Mouse (Mus musculus) urinary bladder, postnatal 14 days (tissue): ENCODE results near the gene Ctcfl.

ENCODE experiments used
- DNase-seq: peaks from one replicate; pipeline ENCODE4 v3.0.0; 2021; ENCODE audit warnings: low spot score

Ctcfl gene

DNA sequence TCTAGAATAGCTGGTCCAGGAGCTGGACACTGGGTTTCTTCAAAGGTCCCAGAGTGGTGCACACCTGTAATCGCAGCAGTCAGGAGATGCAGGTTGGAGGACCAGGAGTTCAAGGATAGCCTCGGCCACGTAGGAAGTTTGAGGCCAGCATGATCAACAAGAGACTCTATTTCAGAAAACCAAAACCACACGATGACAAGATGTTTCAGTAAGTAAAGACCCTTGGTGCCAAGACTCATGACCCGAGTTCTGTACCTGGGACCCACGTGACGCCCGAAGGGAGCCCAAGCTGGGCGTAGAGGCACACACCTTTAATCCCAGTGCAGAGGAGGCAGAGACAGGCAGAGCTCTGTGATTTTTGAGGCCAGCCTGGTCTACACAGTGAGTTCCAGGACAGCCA, 36.2 kb downstream of the Ctcfl start:
- DNase-seq: no peak

DNA sequence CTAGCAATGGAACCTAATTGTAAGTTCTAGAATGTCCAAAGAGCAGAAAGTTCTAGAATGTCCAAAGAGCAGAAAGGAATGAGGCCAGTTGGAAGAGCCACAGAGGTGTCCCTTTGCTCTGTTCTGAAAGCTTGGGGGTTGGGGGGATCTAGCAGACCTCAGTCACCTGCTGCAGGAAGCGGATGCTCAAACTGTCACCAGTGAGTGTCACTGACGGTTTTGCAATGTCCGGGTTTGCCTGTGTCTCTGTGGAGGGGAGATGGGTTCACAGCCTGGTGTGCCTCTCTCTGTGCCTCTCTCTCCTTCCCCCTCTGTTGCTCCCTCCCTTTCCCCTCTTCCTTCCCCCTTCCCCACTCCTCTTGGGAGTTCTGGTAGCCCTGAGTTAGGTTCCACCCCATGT, 36.6 kb downstream of the Ctcfl start:
- no peak for DNase-seq

DNA sequence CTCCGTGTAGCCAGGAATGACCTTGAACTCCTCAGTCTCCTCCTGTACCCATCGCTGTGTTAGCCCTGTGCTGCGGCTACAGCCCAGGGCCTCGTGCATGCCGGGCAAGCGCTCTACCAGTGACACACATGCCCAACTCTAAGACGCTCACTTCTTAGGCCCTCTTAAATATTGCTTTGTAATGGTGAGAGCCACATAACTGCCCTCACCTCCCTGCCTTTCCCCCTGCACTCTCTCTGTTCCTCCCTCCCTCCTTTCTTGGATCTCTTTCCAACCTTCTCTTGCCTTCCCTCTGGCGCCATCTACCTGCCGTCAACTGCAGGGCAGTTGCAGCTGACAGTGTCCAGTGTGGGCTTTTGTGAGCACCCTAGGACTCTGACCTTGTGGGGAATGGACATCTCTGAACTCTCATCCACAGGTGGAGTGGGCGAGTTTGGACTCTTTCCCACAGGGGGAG, 38.5 kb downstream of the Ctcfl start:
- DNase-seq: peak; percentile 83

DNA sequence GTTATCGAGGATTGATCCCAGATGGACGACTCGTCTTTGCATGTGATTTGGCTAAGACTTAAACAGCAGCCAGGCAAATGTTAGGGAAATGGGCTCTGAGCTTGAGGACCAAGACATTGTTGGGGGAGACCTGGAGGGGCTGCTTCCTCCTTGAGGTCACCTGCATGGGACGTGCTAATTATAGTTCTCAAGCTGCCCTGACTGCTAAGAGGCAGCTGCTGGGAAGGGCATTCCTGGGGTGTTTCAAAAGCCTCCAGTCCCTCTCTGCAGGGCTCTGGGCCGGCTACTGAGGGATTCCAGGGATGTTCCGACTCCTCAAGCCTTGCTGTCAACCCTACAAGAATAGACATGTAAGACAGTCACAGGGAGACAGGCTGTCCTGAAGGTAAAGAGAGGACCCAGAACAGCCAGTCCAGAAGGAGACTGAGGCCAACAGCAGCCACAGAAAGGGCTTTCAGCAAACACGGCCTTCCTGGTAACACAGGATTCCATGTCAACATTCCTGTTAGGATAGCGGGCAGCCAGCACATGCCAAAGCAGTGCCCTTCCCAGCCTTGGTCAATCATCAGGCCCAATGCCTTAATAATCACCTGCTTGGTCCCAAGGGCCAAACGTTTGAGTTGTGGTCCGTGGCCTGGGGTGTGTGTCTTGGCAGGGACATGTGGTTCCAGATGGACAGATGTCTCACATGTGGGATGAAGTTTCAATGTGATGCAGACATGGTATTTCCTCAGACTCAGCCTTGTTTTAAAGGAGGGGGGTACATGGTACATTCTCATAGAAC, 39.4 kb downstream of the Ctcfl start:
- no peak for DNase-seq

DNA sequence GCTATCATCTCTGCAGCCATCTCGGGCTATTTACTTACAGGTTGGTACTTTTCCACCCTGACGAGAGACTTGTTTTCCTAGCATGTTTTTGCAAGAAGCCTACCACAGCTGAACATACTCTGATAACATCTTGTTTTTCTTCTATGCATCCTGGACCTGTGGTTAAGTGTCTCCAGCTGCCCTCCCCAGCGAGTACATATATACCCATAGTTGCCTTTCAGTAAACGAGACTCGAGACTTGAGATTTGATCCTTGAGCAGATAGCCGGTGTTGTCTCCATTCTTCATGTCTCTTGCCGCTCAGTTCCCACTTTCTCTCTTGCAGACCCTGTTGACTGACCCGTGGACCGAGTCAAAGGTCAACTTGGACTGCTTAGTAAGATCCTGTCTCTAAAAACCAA, 42.4 kb downstream of the Ctcfl start:
- DNase-seq: no peak

DNA sequence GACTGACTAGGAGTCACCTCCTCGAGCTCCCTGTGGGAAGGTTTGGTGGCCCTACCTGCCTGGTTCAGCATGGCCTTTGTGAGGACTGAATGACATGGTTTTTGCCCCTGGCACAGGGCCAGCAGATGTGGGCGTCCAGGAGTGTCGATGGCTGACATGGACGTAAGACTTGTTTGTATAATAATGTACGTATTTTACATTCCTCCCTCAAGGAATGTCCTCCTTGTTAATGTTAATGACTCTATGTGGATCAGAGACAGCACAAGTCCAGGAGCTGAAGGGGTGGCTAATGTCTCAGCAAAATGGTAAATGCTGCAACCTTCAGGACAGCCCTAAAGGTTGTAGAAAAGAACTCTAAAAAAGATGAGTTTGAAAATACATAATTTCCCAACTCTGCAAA, 45.7 kb downstream of the Ctcfl start:
- no peak for DNase-seq

DNA sequence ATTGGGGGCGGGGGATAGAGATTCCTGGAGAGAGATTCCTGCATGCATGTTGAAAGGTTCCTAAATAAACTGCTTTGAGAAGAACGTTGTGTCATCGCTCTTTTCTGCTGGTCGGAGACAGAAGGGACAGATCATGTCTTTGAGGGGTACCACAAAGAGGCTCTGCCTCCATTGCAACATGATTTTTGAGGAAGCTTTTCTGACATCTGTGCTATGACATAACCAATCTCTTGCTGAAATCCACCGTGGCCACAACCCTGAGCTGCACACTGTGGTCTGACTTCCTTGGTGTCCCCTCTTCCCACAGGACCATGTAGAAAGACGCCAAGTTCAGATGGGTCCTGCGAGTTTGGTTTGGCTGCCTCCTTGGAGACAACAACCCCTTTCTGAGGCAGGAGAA, 46.4 kb downstream of the Ctcfl start:
- no peak for DNase-seq

DNA sequence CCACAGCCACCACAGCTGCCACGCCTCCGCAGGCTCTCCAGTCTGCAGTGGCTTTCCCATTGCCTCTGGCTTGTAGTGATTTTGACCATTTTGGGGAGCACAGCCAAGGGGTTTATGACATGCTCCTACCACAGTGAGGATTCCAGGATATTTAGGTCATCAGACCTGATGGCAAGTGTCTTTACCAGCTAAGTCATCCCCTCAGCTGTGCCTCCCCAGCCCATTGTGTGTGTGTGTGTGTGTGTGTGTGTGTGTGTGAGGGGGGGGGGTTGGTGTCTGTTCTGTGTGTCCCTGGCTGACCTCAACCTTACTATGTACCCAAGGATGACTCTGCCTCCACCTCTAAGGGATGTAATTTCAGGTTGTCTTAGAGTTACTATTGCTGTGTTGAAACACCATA, 54.5 kb downstream of the Ctcfl start:
- DNase-seq: no peak

DNA sequence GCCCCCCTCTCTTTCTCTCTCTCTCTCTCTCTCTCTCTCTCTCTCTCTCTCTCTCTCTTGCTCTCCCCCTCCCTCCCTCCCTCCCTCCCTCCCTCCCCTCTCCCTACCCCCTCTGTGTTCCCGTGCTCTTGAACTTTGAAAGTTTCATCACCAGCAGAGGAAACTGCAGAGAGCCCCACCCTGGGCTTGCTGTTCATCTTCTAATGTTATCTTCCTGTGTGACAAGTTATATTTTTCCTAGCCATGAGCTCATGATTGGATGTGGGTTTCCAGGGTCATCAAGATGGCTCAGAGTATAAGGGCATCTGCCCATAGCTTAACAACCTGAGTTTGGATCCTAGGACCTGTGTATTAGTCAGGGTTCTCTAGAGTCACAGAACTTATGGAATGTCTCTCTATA, 56.1 kb downstream of the Ctcfl start:
- DNase-seq: no peak

DNA sequence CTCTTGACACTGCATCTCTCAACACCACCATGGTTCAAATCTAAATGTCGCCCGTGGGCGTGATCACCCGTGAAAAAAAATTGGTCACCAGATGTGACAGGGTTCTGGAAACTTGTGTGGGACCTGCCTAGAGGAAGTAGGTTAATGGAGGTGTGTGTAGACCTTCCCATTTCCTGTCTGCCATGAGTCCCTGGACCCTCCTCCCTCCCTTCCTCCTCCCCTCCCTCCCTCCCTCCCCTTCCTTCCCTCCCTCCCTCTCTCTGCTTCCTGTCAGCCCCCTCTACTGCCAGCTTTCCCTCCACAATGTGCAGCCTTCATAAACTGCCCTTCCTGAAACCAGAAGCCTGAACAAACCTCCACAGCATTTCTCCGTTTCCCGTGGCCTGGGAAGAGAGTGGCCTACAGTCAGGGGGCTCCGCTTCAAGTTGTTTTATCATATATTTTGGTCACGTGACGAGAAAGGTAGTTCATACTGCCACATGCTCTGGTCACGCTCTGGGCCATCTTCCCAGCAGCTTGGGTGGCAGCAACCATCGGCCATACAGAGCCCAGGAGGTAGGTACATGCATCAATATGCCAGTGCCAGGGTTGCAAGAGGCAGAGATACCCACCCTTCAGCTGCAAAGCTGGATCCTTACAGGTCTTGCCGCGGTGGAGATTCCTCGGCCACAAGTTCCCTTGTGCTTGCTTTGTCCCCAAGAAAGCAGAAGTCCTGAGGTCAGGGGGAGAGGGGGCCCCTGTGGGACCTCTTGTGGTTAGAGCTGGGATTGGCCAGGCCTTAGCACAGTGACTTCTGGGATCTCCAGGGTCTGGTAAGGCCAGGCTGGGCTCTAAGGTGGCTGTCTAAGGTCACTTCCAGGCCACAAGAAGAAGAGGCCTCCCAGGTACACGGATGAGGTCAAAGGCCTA, 57.6 kb downstream of the Ctcfl start:
- no peak for DNase-seq

DNA sequence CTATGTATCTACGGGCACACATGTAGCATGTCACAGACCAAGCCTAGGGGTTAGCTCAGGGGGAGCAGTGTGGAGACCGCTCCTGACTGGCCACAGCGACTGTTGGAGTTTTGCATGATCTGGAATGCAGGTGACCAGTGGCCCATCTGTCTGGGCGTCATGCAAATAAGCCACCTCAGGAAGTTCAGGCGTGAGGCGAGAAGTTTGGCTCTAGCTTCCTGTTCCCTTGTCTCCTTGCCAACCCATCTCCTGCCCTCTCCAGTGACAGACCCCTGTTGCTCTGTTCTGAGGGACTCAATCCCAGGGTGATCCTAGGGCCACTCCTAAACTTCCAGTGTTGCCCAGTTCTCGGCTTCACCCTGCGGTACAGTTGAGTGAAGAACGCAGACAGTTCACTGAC, 58.9 kb downstream of the Ctcfl start:
- DNase-seq: no peak

DNA sequence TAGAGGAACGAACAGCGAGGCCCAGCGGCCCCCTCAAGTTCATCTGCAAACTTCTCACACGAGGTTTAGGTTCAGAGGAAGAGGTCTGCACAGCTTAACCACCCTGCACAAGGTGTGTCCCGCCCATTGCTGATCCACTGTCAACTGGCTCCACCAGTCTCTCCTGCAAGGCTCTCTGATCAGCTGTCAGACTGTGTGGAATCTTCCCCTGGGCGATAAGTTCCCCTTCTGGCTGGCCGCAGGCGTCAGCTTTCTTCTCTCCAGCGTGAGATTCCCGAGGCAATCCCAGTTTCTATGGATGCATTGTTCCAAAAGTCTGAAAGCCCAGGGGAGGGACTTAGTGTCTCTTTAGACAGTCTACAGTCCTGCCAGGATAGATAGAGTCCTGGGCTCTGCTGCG, 61.1 kb downstream of the Ctcfl start:
- no peak for DNase-seq

DNA sequence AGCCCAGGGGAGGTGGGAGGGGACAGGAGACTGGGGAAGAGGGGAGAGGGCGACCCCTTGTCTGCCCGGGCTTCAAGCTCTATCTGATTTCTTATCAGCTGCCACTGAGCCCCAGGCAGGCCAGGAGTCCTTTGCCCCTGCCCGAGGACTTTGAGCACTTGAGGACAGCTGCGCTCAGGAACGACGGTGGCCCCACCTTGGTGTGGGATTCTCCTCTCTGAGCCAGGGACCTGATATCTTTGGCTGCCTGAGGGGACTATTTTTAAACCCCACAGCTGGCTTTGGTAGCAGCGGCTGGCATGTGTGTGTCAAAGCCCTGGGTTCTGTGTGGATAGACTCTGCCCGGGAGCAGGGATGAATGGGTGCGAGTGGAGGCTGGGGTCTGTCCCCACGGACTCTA, 61.7 kb downstream of the Ctcfl start:
- DNase-seq: no peak

DNA sequence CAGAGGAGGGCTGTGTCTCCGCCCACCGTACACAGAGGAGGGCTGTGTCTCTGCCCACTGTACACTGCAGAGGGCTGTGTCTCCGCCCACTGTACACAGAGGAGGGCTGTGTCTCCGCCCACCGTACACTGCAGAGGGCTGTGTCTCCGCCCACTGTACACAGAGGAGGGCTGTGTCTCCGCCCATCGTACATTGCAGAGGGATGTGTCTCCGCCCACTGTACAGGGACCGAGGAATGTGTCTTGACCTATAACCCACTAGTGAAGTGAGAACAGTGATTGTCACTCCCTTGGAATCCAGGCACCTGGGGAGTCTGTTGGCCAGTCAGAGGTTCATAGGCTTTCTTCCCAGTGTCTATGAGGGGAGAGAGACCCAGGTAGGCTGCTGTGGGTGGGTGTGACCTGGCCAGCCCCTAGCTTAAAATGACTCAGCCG, 62.4 kb downstream of the Ctcfl start:
- DNase-seq: no peak

DNA sequence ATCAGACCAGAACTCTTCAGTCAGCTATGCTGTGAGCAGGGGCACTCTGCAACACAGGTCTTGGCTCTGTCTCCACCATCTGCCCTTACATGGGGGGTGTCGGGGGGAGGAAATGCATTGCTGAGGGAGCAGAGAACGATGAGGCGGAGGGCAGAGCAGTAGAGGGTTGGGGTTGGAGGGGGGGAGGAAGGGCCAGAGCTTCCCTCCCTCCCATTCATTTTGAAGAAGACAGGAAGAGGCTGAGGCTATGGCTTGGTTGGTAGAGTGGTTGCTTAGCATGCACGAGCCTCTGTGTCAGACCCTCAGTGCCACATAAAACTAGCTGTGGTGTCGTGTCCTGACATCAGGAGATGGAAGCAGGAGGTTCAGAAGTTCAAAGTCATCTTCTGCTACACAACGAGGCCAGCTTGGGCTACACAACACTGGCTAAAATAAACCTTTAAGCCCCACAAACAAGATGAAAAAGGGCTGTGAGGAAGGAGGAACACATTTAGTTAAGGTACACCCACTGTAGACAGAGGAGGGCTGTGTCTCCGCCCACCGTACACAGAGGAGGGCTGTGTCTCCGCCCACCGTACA, 62.9 kb downstream of the Ctcfl start:
- no peak for DNase-seq

DNA sequence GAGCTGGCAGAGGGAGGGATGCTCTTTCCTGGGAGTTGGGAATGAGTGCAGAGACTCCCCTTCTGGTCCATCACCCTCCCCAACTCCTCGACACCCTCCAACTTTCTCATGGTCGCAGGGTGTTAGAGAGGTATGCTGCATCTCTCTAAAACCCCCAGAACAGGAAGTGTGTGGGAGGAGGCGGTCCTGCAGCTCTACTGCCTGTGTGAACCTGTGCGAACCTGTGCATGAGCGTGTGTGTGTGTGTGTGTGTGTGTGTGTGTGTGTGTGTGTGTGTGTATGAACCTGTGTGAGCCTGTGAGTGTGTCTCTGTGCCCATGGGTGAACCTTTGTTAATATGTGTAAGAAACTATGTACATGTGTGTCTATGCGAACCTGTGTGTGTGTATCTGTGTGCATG, 65.5 kb downstream of the Ctcfl start:
- no peak for DNase-seq

DNA sequence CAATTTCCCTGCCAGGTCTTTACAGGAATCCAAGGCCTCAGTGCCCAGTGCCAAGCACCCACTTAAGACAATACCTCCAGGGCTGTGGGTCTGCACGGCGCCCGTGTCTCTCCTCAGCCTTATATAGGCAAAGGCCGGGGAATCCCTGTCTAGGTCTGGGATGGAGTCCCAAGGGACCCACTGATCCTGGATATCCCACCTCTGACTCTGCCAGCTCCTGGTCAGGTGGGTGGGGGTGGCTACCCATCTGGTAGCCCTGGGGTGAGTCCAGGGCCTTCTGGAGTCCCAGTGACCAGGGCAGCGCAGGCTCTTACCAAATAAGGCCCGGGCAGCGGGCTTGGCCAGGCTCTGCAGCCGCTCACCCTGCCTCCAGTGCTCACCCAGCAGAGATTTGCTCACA, 66.4 kb downstream of the Ctcfl start:
- peak; percentile 46 for DNase-seq

DNA sequence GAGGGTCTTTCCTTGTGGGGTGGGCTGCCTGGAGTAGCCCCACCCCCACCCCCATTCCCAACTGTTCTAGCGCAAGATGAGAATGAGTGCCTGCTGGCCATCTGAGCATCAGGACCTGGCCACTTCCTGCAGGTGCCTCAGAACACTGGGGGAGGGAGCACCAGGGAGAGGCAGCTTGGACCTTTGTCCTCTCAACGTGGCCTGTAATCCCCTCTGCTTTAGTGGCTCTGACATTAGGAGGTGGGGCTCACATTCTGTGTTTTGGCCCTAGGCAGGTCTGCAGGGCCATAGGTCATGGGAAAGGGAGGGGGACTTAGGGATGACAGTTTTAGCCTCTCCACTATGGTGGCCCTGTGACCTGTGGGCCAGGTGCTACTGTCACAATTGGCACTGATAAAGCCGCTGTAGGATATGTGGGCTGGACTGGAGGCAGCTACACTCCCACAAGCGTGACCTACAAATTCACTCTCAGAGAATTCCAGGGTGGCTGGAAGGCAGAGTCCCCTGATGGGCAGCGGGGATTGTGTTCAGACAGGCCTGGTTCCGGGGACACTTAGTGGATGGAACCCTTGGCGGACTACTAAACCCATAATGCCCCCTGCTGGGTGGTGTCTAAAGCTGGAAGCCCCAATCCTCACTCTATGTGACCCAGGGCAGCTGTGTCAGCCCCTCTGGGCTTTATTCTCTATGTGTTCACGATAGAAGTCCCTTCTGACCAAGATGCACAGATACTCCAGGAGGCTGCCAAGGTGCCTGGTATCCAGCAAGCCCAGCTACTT, 68.5 kb downstream of the Ctcfl start:
- no peak for DNase-seq

DNA sequence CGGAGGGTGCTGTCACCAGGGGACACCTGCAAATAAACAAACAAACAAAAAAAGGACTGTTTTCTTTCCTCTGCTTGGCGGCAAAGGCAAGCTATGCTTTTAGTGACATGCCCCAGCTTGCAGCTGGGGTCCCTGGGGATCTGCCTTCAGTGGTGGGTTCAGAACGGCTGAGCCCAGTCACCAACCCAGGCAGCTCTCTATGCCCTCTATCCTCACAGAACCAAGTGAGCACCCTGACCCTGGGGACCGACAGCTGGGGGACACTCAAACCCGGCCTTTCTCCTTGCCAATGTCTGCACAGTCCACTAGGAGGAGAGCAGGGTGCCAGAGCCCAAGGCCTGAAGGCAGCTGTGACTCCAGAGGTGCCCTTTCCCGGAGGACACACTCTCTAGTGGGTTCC, 69.5 kb downstream of the Ctcfl start:
- no peak for DNase-seq

DNA sequence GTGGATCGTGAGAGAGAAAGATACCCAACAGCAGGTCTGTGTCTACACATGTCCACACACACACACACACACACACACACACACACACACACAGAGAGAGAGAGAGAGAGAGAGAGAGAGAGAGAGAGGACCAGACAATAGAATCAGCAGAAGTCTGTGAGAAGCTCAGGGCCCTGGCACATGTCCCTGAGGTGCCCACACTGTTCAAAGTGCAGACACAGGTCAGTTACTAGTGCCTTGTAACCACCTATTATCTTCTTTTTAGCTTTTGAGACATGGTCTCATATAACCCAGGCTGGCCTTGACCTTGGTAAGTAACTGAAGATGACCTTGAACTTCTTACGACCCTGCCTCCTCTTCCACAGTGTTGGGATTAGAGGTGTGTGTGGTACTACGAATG, 70.1 kb downstream of the Ctcfl start:
- no peak for DNase-seq

DNA sequence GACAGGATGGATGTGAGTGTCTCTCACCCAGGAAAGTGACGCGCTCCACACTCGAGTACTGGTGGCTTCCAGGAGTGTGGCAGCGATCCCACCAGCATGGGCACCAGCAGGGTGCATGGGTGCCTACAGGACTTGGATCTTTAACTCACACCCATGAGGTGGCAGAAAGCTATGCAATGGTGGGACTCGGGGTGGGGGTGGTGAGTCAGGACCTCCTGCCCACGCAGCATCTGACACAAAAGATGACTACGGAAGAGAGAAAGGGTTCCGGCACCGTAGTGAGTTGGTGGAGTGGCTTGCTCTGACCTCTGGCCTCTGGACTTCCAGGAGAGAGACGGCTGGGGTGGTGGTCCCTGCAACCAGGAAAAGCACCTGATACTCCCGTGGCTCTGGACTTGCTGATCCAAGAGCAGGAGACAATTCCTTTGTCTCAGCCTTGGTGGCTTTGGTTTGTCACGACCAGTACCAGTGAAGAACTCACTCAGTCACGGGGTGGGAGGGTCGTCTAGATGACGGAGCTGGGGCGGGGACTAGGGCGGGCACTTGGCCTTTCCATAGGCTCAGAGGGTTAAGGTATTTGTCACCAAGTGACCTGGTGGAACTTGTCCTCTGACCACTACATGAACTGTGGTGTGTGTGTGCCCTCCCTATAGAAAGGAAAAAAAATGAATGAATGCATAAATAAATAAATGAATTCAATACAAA, 71.1 kb downstream of the Ctcfl start:
- no peak for DNase-seq

DNA sequence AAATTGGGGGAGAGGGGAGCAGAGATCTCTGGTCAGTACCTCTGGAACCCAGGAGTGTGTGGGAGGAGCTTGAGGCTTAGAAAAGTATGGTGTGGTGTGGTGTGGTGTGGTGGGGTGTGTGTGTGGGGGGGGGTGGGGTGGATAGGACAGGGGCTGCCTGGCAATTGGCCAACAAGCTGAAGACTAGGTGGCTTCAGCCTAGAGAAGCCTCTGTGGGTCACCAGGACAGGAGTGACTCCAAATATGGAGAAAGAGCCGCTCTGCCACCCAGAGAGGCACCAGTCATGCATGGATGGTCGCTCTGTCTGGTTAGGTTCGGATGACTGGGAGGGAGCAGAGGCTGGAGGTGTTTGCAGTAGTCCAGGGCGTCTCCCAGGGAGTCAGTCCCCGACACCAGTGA, 71.9 kb downstream of the Ctcfl start:
- no peak for DNase-seq
